Mouse (Mus musculus): Measurements from ENCODE around the gene Tmem237.

DNA sequence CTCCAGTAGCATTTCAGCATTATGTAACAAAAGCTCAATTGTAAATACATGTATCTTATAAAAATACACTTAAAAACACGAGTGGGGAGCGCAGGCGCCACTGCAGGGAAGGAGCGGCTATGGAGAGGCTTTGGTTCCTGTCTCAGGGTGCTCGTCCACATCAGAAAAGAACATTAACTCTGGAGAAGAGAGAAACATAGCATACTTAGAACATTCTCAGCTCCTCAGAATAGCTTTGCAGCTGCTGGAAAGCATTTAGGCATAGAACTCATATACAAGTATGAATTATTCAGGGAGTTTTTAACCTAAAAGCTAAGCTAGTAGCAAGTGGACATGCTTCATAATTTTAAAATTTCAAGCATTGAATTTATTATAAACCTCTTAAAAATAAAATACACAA lies 19.2 kb downstream of the Tmem237 start:
- TF ChIP-seq POLR2A (IDR thresholded peaks at IDR 0.05; ENCODE audit: insufficient read depth, low read length) (no peak), CTCF (IDR thresholded peaks at IDR 0.05; ENCODE audit: low read depth, low read length) (no peak), EP300 (IDR thresholded peaks at IDR 0.05; ENCODE audit: insufficient read depth, low read depth, low read length) (no peak)
